Mouse (Mus musculus): ENCODE data around the gene Scamp5.

The Scamp5 gene

DNA sequence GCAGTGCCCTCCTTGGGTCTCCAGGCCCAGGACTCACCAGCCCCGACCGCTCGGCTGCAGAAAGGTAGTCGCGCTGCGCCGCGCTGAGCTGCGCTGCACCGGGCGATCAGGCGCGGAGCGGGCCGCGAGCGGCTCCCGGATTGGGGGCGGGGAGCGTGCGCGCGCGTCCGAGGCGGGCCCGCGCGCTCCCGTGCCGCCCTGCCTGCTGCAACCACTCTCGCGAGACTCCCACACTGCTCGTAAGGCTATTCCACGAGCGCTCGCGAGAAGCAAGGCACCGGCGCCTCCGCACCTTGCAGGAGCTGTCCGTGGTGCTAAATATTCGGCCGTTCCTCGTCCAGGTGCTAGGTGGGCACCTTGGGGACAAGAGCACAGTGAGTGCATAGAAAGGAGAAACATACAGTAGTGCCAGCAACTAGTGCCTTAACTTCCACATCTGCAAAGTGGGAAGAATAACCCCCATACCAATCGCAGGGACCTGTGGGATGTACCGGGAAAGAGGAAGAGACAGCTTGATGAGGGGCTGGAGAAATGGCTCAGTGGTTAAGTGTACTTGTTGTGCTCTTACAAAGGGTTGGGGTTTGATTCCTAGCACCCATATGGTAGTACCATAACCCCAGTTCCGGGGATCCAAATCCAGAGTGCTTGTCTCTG lies at the start of gene Scamp5:
Scamp5 (minus strand) TSS at position 165 of the 654 bp plus-strand sequence.
- peak; percentile 86 for DNase-seq

GRCm38 (mm10) chr9:57517113-57517512 lies 49.3 kb upstream of the Scamp5 start:
- peak; percentile 78 for DNase-seq

- no peak for DNase-seq
These were observed 42.7 kb upstream of the Scamp5 start for GRCm38 (mm10) chr9:57510577-57510976.

DNA sequence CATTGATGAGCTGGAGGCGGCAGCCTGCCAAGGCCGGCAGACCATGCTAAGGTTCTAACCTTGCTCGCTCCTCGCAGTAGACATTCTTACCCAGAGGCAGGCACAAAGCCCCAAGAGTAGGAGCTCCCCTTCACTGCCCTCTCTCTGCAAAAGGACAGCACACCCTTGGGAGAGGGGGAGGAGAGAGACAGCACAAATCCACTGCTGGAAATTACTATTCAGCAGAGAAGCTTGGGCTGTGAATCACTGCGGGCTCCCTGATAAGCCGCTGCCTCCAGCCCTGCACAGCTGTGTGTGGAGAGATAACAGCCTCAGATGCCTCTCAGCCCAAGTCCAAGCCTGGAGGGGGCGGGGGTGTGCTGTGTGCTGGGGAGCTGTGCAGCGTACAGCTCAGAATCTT lies 37.8 kb upstream of the Scamp5 start:
- DNase-seq, result peak; percentile 48

DNA sequence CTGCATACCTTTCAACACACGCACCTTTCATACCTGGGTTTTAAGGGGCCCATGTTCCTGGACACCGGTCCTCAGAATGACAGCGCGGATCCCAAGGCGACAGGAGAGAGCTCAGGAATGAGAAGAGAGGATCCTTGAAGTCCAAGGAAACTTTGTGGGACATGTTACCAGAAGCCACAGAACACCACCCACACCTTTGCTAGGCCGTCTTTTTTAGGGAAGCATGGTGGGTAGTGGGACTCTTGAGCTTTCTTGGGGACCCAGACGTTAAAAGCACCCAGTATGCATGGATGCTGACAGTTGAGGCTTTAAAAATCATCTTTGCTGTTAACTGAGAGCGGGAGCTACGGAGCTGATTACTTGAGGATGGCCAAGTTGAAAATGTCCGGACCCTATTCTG lies 37.0 kb upstream of the Scamp5 start:
- no peak for DNase-seq

- DNase-seq, result peak; percentile 67
These were observed 36.5 kb upstream of the Scamp5 start for GRCm38 (mm10) chr9:57504381-57504700.

DNA sequence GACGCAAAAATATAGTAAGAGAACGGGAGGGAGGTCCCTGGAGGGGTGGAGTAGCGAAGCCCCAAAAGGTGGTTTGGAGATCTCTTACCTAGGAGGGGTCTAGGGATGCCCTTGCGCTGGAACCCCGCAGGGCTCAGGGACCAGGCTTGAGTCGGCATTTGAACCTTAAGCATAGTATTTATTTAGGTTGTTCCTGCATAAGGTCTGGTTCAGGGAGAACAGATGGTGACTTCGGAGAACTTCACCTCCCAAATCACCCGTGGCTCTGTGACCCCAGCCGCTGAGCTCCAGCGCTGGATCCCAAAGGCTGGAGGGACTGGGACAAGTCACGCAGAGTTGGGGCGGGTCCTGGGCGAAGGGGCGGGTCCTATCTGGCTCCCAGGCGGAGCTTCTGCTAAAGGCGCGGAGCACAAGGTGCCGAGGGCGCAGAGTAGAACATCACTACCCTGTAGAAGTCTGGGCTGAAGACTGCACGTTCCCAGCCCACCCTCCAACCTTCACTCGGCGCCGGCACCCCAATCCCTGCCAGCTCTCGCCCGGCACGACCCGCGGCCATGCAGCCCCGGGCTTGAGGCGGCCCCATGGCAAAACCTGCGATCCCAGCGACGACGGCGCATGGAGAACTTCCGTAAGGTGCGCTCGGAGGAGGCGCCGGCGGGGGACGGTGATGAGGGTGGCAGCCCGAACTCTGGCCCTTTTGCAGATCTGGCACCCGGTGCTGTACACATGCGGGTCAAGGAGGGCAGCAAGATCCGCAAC lies 35.9 kb upstream of the Scamp5 start, which contains the start of gene Rpp25:
Rpp25 (plus strand) TSS at position 405 of the 759 bp plus-strand sequence.
- peak; percentile 45 for DNase-seq

- no peak for DNase-seq
These were observed 35.2 kb upstream of the Scamp5 start for GRCm38 (mm10) chr9:57502911-57503621.

DNA sequence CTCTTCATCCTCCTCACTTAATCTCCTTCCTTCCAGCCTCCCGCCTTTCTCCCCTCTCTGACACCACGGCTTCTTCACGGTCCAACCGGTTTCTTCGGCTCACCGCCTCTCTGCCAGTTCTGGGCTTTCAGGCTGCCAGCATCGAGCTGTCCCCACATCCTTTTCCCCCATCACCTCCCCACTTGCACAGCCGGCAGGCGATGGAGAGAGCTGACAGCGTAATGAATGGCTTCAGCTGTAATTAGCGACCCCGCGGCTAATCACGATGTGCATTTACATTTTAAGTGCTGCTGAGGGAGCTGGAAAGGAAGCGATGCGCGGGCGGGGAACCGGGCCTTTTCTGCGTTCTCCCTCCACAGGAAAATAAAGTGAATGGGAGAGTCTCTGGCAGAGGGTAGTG lies 34.0 kb upstream of the Scamp5 start:
- peak; percentile 59 for DNase-seq

DNA sequence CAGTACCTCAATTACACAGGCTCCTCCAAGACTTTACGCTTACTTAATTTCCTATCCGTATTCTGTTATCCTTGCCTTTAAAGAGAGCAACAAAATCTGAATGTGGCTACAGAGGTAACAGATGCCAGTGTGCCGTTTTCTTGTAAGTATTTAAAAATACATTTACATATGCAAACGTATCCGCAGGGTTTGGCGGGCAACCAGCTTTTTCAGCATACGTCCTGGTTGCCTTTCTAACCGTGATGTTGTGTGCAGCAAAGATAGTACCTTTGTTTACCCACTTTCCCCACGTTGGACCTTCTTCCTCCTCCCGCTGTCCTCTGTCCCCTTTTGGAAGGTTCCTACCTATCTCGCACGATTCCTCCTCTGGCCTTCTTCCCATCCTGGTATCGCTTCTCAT lies 33.6 kb upstream of the Scamp5 start:
- DNase-seq, result peak; percentile 58

DNA sequence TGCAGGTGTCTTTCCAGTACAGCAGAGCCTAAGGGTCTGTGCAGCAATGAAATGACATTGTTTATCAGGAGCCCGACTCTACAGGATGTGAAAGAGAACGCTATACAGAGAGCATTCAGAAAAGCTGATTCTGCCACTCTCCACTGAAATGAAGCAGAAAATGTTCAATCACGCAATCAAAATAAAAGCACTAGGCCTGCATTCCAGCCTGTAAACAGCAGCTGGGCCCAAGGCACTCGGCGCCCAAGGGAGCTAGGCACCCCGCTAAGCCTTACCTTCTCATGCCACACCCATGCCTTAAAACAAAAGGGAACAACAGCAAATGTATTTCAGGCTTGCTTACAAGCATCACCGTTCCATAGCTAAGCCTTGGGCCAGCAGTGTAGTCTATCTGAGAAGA lies 30.7 kb upstream of the Scamp5 start:
- no peak for DNase-seq

DNA sequence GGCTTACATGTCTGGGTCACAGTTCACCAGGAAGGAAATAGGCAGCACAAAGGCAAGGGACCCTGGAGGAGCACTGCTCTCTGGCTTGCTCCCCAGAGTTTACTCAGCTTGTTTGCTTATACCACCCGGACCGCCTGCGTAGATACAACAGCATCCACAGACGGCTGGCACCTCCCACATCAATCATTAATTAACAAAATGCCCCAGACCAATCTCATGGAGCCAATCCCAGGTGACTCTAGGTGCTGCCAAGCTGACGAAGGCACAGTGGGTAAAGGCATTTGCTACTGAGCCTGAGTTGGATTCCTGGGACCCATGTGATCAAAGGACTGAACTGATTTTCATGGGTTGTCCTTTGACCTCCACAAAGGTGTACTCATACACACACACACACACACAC lies 29.4 kb upstream of the Scamp5 start:
- no peak for DNase-seq

DNA sequence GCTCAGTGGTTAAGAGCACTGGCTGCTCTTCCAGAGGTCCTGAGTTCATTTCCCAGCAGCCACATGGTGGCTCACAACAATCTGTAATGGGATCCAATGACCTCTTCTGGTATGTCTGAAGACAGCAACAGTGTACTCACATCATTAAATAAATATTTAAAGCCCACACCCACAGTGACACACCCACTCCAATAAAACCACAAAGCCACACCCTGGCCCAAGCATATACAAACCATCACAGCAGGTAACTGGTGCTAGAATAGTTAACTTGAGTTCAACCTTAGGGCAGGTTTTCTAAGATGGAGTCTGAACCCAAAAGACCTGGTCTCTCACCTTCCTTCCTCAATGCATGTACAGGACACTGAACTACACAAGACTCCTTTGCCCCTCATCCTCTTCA lies 27.1 kb upstream of the Scamp5 start:
- DNase-seq, result no peak

- DNase-seq, result no peak
These were observed 25.7 kb upstream of the Scamp5 start for GRCm38 (mm10) chr9:57493532-57493931.

DNA sequence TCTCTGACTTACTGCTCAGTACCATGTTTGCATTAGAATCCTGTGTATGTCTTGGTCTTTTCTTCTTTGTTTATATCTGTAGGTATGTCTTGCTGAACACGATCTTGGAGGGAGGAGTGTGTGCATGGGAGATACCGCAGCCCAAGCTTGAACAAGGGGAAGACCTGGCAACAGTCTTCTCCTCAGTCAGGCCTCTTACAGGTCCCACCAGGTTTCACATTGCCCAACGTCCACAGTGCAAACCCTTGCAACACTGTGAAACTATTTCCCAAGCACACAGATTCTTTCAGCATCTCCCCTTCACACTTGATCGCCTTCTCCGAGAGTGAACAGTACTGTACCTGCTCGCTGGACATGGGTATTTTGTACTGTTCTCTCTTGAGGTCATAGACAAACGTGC lies 19.9 kb upstream of the Scamp5 start:
- DNase-seq, result no peak

DNA sequence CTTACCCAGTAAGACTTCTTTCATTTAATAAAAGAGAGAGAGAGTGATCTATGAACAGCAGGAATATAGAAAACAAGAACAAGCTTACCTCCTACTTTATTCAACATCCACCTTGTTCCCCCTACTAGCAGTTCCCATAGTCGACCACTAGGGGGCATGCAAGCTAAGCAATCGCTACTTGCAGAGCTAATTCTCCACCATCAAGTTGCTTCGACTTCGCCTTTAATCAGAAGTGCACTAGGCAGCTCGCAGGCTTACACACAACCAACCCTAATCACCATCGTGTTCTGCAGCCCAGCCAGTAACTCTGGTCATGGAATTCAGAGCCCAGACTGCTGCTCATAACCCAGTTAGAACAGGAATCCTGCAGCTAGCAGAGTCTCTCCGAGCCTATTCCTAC lies 17.9 kb upstream of the Scamp5 start:
- peak; percentile 88 for DNase-seq

DNA sequence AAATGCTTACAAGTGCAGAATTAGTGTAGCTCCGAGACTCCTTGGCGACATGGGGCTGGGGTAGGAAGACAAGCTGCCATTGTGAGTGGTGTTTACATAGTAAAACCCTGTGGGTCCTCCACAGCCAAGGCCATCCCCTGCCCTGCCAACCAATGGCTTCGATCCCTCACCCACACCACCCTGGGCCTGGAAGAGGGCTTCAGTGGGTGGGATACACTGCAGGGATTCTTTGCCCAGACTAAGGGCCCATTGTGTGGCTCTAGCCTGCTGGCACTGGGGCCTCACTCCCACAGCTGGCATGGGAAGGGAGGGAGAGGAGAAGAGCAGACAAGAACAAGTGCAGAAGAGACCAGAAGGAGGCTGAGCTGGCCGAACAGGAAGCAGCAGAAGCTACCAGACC lies 1.1 kb upstream of the Scamp5 start:
- peak; percentile 22 for DNase-seq

DNA sequence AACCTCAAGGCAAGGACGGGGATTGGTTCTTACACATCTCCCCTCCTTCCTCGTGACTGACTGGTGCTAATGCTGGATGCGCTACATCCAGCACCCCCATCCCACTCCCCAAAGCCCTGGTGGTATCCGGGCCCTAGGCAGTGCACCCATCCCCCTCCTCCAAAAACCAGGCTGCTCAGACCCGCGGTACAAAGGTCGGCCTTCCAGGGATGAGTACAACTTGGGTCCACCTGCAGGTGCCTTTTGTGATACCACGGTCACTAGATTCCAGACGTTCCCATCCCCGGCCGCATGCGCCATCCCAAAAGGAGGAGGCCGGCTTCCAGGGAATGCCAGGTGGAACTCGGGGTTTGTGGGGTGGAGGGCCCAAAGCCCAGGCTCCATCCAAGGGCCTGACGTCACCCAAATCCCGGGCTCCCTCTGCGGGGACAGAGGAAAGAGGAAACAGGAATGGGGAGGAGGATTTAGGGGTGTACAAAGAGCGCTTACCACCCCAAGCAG lies 539 bp downstream of the Scamp5 start:
- DNase-seq, result peak; percentile 59

GRCm38 (mm10) chr9:57466101-57466500 lies 1.8 kb downstream of the Scamp5 start:
- no peak for DNase-seq

GRCm38 (mm10) chr9:57462866-57463265 lies 5.0 kb downstream of the Scamp5 start:
- no peak for DNase-seq

DNA sequence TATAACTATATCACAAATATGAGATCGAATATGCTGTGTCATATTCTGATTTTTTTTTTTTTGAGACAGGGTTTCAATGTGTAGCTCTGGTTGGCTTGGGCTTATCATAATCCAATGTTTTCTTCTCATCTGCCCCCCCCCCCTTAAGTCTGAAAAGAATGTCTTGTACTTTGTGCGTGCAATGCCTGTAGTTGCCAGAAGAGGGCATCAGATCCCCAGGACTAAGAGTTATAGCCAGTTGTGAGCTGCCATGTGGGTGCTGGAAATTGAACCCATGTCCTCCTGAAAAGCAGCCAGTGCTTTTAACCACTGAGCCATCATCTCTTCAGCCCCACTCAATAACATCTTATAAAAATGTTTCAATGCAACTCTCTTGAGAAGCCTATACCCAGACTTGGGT lies 8.2 kb downstream of the Scamp5 start:
- DNase-seq, result no peak

GRCm38 (mm10) chr9:57453516-57453915 lies 14.3 kb downstream of the Scamp5 start:
- DNase-seq, result no peak

GRCm38 (mm10) chr9:57452624-57453462 lies 15.0 kb downstream of the Scamp5 start:
- DNase-seq, result no peak
